Mouse (Mus musculus): ENCODE measurements around the gene Rheb.
"Not testable (repeated sequence)": the region's sequence is repeated elsewhere in the genome, so short reads cannot be mapped to it uniquely, and the experiment has no call there.

Rheb gene

DNA sequence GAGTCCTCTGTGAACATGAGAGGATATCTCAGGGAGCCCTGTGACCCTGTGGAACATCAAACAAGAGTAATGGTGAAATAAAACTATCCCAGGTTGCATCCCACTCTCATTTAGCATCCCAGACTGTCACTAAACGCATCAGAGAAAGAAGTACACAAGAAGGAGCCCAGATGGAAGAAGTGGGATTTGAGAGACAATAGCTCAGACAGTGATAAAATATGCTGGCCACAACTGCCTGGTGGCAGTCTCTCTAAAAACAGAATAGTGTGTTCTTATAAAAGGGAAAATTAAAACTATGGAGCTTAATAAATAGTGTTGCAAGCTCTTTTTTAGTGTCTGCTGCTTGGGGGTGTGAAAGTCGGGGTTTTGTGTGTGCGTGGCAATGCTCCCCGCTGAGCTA, 59.5 kb downstream of the Rheb start:
- no peak for DNase-seq

DNA sequence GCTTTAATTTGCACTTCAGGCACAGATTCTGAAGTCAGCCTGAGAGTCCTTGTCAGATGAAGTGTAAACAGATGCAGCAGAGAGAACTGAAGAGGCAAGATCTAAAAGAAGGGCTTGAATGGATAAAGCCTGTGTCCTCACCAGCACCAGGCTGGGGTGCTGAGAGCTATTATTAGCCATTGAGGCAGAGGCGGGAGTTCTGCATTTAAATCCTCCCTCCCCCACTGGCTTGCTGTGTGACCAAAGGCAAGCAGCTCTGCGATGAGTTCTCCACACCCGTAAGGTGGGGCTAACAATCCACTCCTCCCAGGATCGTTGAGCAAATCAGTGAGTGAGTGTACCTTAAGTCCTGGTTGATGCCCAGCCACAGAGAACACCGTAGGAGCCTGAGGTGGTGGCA, 61.4 kb downstream of the Rheb start:
- no peak for DNase-seq

DNA sequence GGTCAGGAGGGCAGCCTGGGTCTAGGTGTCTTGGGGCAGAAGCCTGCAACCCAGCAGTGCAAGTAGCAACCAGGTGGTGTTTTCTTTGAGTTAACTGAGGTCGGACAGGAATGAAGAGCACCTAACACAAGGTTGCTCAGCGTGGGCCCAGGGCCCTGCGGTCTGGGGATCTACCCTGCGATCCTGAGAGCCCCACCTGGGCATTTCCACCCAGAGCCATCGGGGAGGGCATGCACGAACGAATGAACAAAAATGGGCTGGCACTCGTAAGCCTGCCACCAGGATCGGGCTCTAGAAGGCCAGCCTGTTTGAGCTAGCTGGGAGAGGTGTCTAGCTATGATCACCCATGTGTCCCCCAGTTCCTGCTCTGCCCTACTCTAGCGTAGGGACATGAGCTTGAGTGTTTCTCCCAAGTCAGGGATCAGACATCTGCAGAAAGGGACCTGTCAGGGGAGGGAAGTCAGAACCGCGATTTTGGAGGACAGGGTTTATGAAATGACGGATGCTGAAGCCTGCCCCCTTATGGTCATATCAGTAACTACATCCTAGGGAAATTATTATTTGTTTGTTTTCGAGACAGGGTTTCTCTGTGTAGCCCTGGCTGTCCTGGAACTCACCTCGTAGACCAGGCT, 62.4 kb downstream of the Rheb start:
- peak; percentile 62 for DNase-seq

DNA sequence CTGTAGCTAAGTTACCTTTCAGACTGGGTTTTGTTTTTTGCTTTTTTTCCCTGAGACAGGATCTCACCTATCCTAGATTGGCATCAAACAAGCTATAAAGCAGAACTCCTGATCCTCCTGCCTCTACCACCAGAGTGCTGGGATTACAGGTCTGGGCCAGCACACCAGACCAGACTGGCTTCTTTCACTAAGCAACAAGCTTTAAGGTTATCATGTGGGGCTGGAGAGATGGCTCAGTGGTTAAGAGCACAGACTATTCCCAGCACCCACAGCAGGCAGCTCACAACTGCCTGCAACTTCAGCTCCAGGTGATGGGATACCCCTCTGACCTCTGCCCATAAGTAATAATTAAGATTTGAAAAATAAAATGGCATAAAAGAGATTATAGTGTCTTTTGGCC, 63.1 kb downstream of the Rheb start:
- no peak for DNase-seq

DNA sequence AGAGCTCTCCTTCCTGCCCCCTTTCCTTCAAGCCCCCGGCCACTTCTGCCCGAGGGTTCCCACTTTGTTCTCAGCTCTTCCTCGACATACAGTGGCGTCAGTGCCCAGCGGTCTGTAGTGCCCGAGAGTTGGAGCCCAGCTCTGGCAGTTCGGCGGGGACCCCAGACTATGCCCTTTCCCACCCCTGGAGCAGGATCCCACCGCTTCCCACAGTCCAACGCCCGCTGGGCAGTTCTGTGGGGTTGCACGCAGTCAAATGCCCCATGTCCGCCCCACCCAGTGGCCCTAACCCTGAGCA, 63.6 kb downstream of the Rheb start:
- DNase-seq = no peak

DNA sequence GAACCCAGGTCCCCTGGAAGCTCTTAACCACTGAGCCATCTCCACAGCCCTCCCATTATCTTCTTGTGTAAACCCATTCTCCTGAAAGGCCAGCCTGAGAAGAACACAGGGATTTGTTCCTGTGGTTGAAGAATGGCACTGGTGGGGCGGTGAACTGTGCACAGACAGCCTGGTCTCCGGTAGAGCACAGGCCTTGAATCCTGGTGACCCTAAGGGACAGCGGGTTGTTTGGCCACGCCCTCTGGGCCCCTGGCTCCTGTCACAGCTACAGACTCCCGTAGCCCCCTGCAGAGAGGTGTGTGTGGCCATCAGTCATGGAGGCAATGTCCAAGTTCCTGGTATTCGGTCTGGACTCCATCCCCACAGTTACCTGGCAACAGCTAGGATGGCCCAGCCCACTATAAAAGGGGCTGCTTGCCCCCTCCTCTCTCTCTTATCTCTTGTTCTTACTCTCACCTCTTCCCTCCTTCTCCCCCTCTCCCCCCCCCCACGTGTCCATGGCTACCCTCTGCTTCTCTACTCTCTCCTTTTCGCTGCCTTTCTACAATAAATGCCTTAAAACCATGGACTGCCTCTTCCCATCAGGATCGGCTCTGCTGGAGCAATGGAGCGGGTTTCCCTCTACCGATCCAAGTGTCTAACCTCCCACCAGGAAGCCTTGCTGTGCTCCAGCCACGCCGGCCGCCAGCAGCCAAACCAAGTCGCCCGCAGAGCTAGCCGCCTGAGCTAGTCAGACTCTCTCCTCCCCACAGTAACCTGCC, 64.2 kb downstream of the Rheb start:
- no peak for DNase-seq

DNA sequence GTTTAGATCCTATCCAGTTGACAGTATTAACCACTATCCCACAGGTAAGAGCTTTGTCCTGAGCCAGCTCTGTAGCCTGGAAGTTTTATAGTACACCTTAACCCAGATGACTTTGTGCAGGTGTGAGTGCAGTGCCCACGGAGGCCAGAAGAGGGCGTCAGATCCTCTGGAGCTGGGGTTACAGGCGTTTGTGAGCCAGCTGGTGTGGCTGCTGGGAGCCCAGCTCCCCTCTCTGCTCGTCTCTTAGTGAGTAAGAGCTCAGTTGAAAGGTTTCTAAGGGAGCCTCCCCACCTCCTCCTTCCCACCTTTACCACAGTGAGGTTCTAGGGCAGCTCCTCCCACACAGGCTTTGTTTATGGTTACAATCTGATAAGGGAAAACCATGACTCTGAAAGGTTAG, 65.7 kb downstream of the Rheb start:
- DNase-seq = no peak

DNA sequence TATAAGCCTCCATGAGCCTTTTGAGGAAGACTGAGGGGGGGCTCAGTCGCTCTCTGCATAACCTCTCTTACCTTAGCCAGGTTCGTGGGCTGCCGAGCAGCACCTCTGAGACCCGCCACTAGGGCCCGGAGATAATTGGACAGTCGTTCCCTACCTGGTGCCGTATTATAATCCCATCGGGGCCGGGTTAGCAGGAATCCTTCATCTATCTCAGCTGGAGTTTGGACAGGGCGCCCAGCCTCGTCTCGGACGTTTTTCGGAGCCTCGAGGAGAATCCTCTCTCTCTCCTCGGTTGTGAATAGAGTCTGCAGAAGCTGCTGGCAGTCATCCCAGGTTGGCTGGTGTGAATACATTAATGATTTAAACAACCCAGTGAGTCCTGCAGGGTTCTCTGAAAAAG, 67.9 kb downstream of the Rheb start:
- not testable (repeated sequence) for DNase-seq

DNA sequence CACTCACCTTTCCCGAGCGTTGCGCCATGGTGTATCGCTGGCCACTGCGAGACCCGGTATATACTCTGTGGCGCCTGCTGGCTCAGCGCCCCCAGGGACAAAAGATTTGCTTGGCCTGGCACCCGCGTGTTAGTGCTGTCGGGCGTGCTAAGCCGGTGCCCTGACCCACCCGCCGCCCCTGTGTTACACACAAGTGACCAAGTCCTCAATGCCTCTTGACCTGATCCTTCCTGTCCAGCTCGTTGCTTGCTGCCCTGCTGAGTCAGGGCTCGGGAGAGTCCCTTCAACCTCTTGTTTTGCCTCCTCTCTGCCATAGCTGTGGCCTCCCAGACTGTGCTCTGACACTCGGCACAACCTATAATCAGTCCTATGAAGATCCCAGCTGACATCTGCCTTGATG, 84.6 kb downstream of the Rheb start, which contains the start of gene Crygn:
Gene Crygn (minus strand): TSS at position 193 of the 400 bp plus-strand sequence.
- no peak for DNase-seq

DNA sequence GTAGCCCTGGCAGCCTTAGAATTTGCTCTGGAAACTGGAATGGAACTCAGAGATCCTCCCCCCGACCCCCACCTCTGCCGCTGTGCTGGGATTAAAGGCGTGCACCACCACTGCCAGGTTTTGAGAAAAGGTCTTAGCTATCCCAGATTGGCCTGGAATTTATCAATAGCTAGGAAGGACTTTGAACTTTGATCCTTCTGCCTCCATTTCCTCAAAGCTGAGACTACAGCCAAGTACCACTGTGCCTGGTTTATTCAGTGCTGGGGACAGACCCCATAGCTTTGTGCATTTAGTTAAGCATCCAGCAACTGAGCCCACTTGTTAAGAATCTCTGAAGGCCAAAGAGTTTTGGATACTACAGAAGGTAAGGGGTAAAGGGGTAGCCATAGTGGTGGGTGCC, 85.5 kb downstream of the Rheb start:
- no peak for DNase-seq
